Mouse (Mus musculus) forelimb bud, embryonic 11.5 days (tissue): ENCODE results near the gene Peak1.

Experiments used
- DNase-seq: peaks from one replicate; pipeline ENCODE4 v3.0.0-alpha.2; 2012; ENCODE audit warnings: low read depth, low spot score

Gene Peak1

DNA sequence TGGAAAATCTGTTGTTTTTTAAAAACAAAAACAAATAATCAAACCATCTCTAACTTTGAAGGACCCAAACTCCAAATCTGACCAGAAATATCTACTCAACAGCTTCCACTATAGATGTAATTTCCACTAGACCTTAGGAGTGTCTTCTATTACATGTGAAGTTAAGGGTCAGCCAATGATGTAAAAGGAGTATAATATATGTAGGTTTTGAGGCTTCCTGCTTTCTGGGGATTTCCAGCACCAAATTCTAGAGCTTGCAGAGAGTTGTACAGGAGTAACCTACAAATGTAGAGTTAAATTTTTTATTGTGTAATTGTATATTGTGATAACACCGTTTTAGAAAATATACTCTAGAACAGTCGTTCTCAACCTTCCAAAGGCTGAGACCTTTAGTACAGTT is 96.6 kb downstream of the Peak1 start:
- DNase-seq: no peak

DNA sequence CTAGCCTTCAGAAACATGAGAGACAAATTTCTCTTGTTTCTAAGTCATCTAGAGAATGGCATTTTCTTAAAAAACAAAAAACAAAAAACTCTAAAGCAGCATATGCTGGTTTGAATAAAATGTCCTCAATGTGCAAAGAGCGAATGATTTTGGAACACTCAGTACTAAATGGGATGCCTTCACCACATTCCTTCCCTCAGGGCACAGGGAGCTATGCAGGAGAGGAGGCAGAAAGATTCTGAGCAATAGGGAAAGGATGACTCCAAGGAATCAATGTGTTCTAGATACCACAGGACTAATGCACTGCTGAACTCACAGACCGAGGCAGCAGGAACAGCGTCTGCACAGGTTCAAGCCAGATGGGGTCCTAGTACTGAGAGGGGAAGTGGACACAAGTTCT is 103.5 kb downstream of the Peak1 start:
- DNase-seq: no peak

DNA sequence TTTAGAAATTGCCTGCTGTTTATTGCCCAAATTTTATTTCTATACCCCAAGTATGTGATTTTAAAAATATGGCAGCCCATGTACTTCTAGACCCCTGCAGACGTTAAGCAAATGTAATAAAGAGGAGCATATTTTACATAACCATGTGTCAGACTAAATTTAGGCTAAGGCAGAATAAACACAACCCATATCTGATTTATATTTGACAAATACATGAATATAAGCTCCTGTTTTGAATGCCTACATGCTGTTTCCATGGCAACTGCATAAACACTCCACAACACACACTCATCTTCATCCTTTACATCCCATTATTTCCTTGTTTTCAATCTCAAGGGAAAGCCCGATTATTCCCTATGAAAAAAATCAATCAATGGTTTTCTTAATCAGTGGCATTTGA is 108.8 kb downstream of the Peak1 start:
- DNase-seq: no peak

DNA sequence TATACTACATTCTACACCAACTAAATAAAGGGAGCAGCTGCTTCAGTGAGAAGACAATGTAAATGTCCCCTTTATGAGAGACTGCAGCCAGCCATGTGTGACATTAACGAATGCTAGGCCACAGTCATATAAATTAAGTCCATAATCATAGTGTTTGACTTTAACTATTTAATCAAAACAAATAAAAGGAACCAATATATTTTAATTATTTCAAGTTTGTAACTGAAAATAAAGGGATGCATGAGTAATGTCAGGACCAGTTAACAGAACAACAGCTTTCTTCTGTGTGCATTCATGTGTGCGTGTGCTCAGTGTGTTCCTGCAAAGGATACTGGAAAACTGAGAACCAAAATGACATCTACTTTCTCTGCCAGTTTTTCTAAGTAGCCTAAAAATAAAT is 113.3 kb downstream of the Peak1 start:
- DNase-seq: no peak

DNA sequence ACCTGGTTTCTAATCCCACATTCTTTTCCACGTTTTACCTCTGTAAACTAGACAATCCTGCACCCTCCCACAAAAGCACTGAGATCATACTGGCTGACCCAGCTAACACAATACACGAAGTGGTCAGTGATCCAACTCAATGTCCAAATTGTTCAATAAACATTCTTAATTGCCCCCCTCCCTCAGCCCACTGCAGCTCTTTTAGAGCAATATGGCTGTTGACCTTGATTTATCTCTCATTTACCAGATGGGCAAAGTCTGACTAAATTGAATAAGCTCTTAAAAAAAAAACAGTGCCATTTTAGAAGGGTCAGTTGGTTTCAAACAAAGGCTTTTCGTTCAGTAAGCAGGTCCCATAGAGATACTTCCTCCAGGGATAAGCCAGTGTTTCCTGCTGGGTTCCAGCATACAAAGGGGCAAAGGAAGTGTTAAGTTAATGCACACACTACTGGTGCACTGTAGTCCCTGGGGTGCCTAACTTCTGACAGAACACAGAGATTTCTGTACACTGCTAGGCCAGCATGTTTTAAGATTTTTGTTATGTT is 114.9 kb downstream of the Peak1 start:
- no peak for DNase-seq

DNA sequence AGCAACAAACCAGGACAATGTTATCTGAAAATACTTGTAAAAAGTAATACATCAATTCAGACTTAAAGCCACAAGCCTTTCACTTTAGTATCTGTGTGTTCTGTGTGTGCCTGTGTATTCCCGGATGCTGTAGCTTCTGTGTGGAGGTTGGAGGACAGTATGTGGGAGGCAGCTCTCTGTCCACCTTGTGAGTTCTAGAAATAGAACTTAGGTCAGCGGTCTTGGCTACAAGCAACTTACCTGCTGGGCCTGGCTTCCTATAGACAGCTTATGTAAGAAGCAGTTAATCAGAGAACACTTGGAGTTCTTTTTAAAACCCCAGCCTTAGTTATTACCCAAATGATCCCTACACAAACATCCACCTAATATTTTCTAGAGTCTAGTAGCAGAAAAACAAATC is 127.8 kb downstream of the Peak1 start:
- no peak for DNase-seq

DNA sequence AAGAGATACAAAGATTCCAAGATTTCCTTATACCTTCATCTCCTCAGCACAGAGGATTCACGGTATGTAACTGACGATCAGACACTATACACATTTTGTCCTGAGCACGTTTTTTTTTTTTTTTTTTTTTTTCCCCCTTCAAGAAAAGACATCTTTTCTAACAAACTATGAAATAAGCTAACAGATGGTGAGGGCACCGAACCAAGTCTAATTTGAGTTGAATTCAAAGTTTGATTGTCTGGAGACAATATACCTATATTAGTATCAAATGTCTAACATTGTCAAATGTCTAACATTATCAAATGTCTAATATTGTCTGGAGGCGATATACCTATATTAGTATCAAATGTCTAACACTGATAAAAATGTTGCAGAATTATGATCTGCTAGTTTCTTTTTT is 135.4 kb downstream of the Peak1 start:
- DNase-seq: no peak

DNA sequence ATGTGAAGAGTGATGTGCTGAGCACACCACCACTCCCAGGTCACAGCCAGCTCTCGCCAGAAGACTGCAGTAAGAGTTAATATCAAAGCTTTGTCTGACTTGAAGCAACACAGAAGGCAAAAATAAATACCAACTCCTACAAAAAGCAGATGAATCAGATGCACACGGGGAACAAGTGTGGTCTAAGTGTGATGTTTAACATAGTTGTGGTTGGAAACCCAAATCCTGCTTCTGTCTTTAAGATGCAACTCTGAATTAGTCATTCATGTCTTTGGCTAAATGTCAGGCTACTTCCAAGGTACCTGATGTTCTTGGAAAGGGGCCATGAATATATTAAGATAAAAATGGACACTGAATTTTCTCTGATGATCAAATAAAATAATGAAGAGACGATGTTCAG is 144.3 kb downstream of the Peak1 start:
- no peak for DNase-seq

DNA sequence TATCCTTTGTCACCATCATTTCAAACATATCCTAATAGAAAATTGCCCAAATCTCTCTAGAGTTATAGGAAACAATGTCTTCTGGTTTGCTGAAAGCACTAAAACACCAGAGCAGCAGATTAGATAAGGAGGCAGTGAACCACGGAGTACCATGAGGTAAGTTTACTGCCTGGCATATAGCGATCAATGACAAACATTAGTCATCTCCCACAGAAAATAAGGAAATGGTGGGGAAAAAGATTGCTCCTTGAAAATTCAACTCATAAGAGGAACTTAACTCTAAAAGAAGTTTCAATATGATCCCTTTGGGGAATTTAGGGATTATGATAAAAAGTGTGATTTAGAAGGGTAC is 145.6 kb downstream of the Peak1 start:
- DNase-seq: no peak

DNA sequence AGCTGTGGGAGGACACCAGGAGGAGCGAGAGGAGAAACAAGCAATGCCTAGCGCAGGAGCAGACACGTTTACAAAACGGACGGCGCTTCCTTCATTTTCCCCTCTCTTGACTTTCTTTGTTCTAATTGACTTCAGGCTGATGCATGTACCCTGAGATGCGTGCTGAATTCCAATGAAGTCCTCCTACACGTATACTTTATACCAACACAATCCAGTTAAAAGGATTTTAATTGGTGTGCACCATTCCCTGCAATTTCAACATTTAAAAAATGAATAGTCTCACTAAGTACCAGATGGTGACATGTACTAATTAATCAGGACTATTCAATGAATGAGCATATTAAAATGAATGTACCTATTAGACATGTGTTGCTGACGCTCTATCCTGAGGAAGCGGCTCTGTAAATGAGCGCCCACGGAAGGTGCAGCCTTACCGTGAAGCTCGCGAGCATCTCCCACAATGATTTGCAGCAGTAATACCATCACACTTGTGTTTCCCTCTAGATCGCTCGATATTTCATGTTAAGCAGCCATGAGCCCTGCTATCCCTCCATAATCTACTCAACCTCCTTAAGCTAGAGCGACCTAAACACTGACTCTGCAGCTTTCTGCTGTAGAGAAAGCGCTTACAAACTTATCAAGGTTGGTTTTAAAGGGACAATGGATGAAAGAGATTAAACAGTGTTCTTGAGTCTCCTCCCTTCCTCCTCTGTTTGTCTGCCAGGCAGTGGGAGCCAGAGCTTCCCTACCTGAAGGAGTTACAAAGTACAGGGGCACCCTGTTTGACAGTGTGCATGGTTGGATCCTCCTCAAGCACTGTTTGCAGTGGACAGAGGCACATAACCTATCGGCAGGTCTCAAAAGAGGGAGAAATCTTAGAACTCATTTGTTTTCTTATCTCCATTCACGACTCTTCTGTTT is 146.3 kb downstream of the Peak1 start:
- DNase-seq: no peak

DNA sequence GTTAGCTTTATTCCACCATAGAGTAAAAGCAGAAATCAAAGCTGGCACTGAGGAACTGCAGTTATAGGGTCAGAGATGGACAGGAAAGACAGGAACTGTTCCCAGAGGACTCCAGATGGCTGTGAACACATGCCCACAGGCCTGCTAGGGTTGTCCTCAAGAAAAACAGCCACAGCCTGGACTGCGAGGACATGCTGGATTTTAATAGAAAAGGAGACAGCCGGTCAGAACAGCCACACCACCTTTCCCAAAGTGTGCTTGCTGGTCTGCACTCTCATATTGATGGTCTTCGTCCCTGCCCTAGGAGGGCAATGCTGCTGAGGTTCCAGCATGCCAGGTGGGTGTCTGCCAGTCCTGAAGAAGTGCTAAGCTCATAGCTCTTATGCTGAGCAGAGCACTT is 148.8 kb downstream of the Peak1 start:
- no peak for DNase-seq

DNA sequence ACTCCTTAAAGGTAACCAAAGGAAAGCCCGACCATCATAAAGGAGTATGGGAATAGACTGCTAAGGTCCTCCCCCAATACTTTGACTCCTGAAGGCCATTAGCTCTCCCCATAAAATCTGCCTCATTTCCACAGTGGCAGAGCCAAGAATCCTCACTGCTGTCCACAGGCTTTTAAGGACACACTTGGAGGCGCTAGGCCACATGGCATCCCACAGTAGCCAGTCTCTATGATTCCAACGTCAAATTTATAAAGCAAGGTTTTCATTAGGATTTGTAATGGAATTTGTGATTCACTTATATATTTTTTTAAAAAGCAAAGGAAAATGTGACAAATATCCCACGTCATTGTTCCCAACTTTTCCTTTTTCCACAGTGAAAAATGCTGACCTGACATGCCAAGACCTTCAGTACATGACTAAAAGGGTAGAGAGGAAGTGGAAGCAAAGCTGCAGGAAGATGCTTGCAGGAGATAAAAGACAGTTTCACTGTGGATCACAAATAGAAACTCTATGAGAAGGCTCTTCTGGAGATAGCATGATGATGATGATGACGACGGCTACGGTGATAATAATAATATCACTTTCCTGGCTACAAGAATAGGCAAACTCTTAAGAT is 151.6 kb downstream of the Peak1 start:
- no peak for DNase-seq

DNA sequence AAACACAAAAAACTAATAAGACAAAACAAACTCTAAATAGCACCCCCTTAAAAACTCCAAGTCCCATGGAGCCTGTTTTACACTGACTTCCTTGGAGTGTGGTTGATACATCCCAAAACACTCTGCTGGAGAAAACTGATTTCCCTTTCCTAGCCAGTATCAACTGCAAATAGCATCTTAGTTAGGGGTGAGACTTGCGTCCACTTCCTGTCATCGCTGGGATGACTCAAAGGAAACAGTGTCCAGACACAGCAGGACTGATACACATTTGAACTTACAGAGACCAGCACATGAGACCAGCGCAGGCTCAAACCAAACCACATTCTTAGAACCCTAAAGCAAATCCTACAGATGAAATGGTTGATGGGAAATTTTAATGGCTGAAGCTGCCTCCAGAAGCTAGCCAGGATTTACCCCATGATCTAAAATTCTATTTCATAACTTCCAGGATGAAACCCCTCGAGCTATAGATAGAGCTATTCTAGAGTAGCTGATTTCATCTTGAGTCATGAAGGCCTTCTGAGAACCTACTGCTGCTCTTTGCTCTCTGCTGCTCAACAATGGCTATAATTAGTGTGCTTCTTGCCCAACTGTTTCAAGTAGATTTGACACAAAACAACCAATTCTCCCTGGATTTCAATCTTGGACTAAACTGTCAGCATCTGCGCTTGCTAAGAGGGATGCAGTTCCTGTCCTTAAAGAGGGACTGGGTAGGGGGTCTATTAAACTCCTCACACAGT is 152.2 kb downstream of the Peak1 start:
- no peak for DNase-seq

DNA sequence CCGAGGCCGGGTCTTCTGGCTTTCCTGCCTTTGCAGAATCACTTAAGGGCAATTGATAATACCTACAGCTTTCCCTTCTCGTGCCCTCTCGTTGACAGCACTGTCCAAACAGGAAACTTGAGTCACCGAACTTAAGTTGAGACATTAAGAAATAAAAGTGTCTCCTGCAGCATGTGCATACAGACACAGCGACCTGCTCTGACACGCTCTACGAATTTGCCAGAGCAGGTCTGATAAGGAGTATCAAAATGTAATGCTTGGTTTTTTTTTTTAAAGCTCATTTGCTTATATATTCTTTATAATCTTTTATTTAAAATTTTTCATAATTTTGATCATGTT is 152.9 kb downstream of the Peak1 start:
- no peak for DNase-seq

DNA sequence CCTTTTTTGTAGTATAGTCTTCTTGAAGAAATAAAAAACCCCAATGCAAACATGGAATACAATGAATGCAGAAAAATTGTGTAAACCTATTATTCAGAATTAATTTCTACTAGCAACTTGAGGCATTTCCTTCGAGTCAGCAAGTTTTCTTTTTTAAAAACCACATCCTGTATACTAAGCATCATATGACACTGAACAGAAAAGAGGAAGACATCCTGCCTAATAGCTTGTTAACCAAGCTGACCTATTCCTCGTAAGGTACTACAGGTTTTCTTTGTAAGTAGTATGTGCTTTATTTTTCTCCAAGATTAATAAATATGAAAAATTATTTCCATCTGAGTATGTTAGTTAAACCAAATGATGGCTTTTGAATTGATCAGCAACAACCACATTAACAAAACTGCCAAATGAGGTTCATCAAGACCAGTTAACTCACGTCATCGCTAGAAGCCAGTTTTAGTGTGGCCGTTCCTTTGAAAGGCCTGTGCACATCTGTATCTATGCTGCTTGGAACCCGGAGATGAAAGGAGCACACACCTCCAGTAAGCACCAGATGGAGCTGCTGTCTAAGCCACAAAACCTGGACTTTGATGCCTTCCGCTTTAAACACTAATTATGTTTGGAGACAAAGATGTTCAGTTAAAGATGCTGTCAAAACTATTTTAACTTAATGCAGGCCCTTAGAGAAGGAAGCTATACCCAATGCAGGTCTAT is 153.4 kb downstream of the Peak1 start:
- DNase-seq: peak; percentile 34

DNA sequence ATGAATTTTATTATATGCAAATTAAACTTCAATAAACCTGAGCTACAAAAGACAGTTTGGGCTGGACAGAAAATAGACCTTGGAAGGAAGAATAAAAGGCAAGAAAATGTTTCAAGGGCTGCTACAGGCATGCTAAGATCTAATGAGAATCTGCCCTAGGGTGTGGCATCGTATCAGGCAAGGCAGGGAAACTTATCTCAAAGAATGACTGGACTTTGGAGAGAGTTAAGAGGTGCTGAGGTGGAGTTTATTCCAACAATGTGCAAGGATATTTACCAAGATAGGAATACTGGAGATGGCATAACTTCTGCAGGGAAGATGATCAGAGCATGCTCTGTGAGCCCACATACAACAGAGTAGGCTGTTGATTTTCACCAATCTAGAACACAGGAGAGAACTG is 154.8 kb downstream of the Peak1 start:
- no peak for DNase-seq

DNA sequence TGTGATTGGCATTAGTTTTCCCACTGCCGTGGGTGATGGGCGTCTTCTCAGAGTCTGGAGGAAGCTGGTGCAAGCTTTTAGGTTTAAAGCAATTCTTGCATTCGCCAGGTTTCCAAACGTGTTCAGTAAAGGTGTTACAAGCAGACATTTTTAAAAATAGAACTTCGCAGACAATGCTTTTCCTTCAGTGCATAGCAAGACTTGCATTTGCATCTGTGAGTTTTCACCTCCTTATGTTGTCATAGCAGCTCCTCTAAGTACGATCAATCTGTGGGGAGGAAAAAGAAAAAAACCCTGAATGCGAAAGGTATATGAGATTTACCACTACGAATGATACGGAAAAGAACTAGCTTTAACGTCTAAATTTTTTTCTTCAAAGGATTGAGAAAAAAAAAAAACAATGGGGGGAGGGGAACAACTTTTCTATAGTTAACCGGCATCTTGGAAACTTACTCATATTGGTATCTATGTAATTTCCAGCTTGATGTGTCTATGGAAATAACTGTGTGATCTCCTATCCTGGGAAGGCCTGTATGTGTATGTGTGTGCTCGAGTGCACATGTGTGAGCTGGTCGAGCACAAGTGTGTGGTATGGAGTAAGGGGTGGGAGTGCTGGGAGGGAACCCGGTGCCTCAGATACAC is 157.3 kb downstream of the Peak1 start:
- DNase-seq: no peak

DNA sequence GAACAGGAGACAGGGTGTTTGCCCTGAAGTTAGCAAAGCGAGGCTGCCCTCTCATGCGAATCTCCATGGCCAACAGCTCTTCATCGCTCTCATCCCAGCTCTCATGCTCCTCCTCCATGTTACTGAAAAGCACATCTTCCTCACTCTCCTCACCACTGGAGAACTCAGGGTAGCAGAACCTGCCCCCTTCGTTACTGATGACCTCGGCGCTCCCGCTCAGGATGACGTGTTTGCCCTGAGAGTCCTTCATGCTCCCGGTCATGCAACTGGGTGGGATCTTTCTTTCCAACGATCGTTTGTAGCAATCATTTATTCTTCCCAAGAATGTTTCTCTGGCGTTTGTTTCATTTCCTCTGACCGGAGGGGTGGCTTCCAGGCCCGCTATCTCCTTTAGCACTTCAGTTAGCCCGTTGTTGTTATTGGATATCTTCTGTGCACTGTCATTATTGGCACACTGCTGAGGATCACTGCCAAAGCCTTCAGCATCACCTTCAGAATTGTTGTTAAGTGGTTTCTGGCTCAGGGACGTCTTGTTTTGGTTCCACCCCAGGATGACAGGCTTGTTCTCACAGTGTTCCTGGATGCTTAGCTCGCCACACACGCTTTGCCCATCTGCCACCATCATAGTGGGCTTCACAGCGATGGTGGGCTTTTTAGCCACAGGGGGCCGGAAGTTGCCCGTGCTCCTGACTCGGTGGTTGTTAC is 157.9 kb downstream of the Peak1 start:
- no peak for DNase-seq

DNA sequence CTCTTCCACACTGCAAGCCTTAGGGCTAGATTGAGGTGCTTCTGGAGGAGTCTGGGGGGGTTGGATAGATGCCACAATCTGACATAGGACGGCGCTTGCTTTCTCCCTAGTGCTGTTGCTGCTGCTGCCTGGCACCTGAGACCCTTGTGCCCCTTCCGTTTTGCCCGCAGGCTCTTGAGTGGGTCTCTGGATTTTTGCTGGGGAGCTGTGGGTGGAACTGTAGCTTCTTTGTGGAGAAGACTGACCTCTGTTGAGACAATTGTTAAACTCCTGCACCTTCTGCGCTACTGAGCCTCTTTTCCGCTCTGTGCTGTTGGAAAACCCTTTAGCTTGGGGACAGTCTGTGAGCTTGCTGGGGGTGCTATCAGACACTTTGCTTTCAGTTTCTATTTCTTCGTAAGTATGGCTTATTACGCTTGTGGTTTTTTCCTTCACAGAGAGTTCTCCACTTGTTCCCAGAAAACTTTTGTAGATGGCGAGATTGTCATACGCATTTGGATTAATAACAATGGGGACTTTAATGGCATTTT is 159.5 kb downstream of the Peak1 start:
- DNase-seq: no peak

DNA sequence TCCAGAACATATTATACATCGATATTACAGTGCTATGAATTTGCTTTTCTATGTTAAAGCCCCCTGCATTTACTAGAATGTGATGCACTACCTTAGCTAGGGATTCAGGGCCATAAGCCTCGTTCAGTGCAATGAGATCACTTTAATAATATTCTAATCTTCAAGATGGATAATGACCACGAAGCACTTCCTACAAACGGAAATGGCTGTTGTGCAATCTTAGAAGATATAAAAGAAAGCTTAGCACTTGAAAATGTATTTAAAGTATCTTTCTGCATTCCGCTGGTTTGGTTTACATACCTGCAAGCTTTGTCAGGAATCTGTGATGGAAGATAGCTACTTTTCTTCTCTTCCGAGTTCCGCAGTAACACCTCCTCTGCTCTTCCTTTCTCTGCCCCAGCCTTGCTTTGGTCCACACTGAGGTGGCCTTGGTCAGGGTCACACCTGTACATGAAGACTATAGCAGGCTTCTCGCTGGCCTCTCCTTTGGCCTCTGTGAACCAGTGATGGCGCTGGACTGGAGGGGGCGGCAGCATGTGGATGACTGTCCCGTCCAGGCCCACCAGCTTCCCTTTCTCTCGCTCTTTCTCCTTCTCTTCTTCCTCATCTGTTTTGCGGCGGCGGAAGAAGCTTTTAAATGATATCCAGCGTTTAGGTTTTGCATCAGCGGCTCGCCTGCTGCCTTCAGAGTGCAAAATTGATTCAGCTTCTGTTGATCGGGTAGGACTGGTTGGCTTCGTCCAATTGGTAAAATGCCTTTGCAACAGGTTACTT is 160.5 kb downstream of the Peak1 start:
- DNase-seq: no peak
